Mouse (Mus musculus) lung, embryonic 14.5 days (tissue): ENCODE data around the gene Nrg3. TPM values are rescaled to one million over a fixed set of nuclear protein-coding genes. Genes with fewer than 3 reads are reported as not detected.

ENCODE experiments used
- ATAC-seq: fragments of 200-750 bp; cut with Nextera tagmentation; 2 replicates; pipeline ENCODE4 v1.8.0; 2017; ENCODE audit warnings: mild to moderate bottlenecking, moderate TSS enrichment, moderate library complexity; ENCODE audit not compliant: insufficient read depth
- DNase-seq: peaks from one replicate; pipeline ENCODE4 v3.0.0-alpha.2; 2015
- H3K27ac ChIP-seq: fragments of 300-500 bp; sonication (generic); 2 replicates; pipeline ENCODE4 v1.5.1; 2014; ENCODE audit warnings: low read depth, mild to moderate bottlenecking, moderate library complexity
- H3K27me3 ChIP-seq: fragments of 300-500 bp; sonication (generic); 2 replicates; pipeline ENCODE4 v1.6.1; 2014; ENCODE audit warnings: low read length, control low read depth; ENCODE audit not compliant: insufficient read depth
- H3K36me3 ChIP-seq: fragments of 300-500 bp; sonication (generic); 2 replicates; pipeline ENCODE4 v1.6.1; 2014; ENCODE audit warnings: control low read depth; ENCODE audit not compliant: insufficient read depth
- H3K4me1 ChIP-seq: fragments of 300-500 bp; sonication (generic); 2 replicates; pipeline ENCODE4 v1.6.1; 2014; ENCODE audit warnings: antibody characterized with exemption, control low read depth; ENCODE audit not compliant: insufficient read depth
- H3K4me2 ChIP-seq: fragments of 300-500 bp; sonication (generic); 2 replicates; pipeline ENCODE4 v1.6.1; 2014; ENCODE audit warnings: mild to moderate bottlenecking
- H3K4me3 ChIP-seq: fragments of 300-500 bp; sonication (generic); 2 replicates; pipeline ENCODE4 v1.5.1; 2014; ENCODE audit warnings: low read depth, low read length
- H3K9ac ChIP-seq: fragments of 300-500 bp; sonication (generic); 2 replicates; pipeline ENCODE4 v1.6.1; 2014
- H3K9me3 ChIP-seq: fragments of 300-500 bp; sonication (generic); 2 replicates; pipeline ENCODE4 v1.6.1; 2016; ENCODE audit warnings: low read depth, low read length, control low read depth
- CTCF ChIP-seq: IDR thresholded peaks from 2 replicates; pipeline ENCODE4 v1.5.1; 2016; ENCODE audit warnings: antibody characterized with exemption, low read depth
- WGBS: fragments of 180-500 bp; shearing (Covaris S2); extraction: QIAGEN DNeasy Blood & Tissue Kit; methylation state at CpG from one replicate; pipeline ENCODE4 v1.1.7; 2014; 5-methylcytosine and 5-hydroxymethylcytosine counted together
- polyA plus RNA-seq: library from polyadenylated mRNA; unstranded; fragments of >200 nt; fragmentation: Nextera tagmentation; extraction: Ambion mirVana; gene quantifications from 2 replicates; pipeline ENCODE4 v1.2.1, GENCODE M21; 2014

Gene Nrg3
- polyA plus RNA-seq, 1 experiment from 2014 or later: not detected

DNA sequence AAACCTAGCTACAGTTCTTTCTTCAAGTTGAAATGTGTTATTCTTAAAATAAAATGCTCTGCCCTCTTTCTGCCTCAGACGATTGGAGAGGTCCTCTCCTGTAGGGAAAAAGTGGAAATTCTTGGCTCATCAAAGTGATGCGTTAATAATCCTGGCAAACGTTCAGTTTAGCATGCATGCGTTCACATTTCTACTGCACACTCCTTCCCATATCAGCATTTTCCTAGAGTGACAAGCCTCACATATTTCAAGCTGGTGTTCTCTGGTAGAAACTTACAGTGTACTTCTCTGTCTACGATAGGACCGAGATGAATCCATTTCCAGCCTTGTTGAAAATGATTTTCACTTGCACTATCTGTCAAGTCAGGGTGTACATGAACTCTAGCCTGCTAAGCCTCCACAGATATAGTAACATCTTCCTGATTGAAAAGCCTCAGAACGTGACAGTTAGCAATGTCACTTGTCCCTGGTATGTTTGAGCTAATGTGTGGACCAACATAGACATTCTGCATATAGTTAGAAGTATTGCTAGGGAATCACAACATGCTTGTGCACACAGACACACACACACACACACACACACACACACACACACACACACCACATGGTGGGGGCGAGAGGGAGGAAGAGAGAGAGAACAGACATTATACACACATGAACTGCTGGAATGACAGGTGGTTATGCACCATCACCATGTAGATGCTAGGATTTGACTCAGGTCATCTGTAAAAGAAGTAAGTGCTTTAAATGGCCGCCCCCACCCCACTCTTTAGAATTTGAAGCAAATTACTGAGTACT is 770.1 kb downstream of the Nrg3 start:
- H3K27me3 ChIP-seq: no peaks in the 10 kb centered on the region
- no peak for TF ChIP-seq CTCF
- no peaks in the 10 kb centered on the region for H3K9me3 ChIP-seq
- DNase-seq (no peak), ATAC-seq (no peak)
- no peak overlapping the region for H3K4me2 ChIP-seq
- WGBS: 56% methylated on average over 9 of the region's 9 CpGs
- H3K27ac ChIP-seq: no peak overlapping the region
- no peak overlapping the region for H3K9ac ChIP-seq
- H3K4me1 ChIP-seq: no peaks in the 10 kb centered on the region
- H3K4me3 ChIP-seq: no peak overlapping the region
- no peaks in the 10 kb centered on the region for H3K36me3 ChIP-seq

DNA sequence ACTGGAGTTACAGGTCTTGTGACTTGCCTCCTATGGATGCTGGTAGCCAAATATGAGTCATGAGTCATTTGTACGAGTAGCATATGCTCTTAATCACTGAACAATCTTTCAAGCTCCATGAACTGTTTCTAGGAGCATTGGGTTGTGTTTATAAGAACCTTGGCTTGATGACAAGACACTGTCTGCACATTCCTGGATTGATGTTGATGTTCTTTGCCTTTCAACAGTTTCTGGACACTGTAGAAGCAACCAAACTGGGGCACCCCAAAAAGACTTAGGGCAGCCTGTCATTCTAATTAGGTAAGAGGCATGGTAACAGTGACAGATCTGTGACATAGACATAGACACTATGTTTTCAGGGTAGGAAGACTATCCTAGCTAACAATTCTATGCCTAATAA is 771.5 kb downstream of the Nrg3 start:
- no peaks in the 10 kb centered on the region for H3K36me3 ChIP-seq
- H3K4me2 ChIP-seq: no peak overlapping the region
- 9% methylated on average over 1 of the region's 1 CpGs for WGBS
- ATAC-seq (peak; percentile 77; the same call in 1 of the 2 replicates), DNase-seq (peak; percentile 64)
- H3K9ac ChIP-seq: no peak overlapping the region
- no peak for TF ChIP-seq CTCF
- H3K4me1 ChIP-seq: no peaks in the 10 kb centered on the region
- no peaks in the 10 kb centered on the region for H3K27me3 ChIP-seq
- H3K9me3 ChIP-seq: no peaks in the 10 kb centered on the region
- H3K4me3 ChIP-seq: no peak overlapping the region
- no peak overlapping the region for H3K27ac ChIP-seq

DNA sequence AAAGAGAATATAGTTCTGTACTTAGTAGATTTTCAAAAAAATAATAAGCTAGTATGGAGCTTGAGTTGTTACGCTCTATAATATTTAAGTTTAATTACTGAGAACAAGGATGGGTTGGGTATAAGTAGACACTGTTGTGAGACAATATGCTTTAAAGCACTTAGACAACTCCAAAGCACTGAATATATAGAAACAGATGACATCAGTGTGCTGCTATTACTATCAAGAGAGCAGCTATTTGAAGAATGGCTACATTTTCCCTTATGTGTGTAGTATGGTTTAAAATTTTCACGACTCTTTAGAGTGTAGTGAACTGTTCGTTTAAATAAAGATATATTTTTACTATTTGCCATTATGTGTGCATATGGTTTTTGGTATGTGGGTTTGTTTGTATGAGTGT is 771.9 kb downstream of the Nrg3 start:
- no peak for DNase-seq
- ATAC-seq: peak; percentile 24; the same call in 1 of the 2 replicates
- WGBS: 69% methylated on average over 3 of the region's 3 CpGs
- TF ChIP-seq CTCF: no peak
- H3K27ac ChIP-seq: no peak overlapping the region
- H3K27me3 ChIP-seq: no peaks in the 10 kb centered on the region
- no peak overlapping the region for H3K9ac ChIP-seq
- H3K4me3 ChIP-seq: no peak overlapping the region
- H3K36me3 ChIP-seq: no peaks in the 10 kb centered on the region
- H3K4me1 ChIP-seq: no peaks in the 10 kb centered on the region
- H3K9me3 ChIP-seq: no peaks in the 10 kb centered on the region
- no peak overlapping the region for H3K4me2 ChIP-seq

DNA sequence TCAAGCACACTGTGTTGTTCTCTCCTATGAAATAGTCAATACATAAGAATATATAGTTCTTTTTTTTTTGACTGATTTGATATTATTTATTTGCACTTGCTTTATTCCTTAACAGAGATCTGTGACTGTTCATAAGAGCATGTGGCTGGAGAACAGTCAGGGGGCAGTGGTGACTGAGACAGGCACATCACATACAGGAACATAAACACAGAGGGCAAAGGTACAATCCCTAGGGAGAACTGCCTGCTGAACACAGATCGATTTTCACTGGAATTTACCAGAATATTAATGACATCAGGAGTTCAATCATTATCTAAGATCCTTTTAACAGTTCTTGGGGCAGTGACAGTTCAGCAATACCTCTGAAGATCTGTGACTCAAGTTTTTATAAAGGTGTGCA is 812.9 kb downstream of the Nrg3 start:
- H3K9ac ChIP-seq: no peak overlapping the region
- H3K4me3 ChIP-seq: no peak overlapping the region
- no peak overlapping the region for H3K27ac ChIP-seq
- DNase-seq (no peak), ATAC-seq (no peak)
- no peaks in the 10 kb centered on the region for H3K4me1 ChIP-seq
- H3K9me3 ChIP-seq: no peaks in the 10 kb centered on the region
- 34% methylated on average over 1 of the region's 1 CpGs for WGBS
- H3K4me2 ChIP-seq: no peak overlapping the region
- no peak for TF ChIP-seq CTCF
- no peaks in the 10 kb centered on the region for H3K36me3 ChIP-seq
- no peaks in the 10 kb centered on the region for H3K27me3 ChIP-seq

DNA sequence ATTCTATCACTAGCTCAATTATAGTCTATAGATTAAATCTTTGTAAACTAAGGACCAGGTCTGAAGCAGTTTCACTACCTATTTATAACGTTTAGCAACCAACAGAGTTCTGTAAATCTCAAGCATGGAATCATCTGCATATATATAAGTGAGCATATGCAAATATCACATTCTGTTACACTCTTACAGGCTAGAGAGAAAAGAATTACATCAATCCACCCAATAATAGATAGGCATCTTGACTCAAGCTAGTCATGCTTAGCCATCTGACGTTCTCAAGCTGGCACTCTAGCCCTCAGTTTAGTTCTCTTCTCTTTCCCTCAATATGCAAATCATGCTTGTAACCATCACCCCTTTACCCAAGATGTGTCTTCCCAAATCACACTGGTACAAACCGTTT is 835.8 kb downstream of the Nrg3 start:
- Histone ChIP-seq H3K9me3 (no peaks in the 10 kb centered on the region), H3K9ac (no peak overlapping the region), H3K4me3 (no peak overlapping the region), H3K4me1 (no peaks in the 10 kb centered on the region), H3K4me2 (no peak overlapping the region), H3K27ac (no peak overlapping the region), H3K27me3 (no peaks in the 10 kb centered on the region), H3K36me3 (no peaks in the 10 kb centered on the region)
- no peak for TF ChIP-seq CTCF
- 61% methylated on average over 3 of the region's 3 CpGs for WGBS
- DNase-seq: no peak
- no peak for ATAC-seq

DNA sequence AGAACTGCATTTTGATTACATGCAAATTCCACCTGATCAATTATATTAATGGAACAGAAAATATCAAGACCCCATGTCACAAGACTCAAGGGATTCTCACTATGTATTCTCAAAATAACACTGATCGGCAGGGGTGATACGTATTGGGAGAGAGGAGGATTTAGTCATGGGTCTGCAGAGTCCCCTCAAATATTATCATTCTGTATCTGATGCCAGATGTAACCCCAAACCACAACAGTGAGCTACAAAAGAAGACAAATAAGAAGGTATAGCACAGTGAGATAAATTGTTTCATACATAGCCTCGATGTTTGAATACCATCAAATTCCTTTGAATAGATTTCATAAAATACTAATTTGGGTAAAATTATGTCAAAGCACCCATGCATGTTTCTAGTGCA is 842.8 kb downstream of the Nrg3 start:
- no peak overlapping the region for H3K4me2 ChIP-seq
- H3K27ac ChIP-seq: no peak overlapping the region
- no peak overlapping the region for H3K9ac ChIP-seq
- no peak for DNase-seq
- WGBS: 85% methylated on average over 3 of the region's 3 CpGs
- no peaks in the 10 kb centered on the region for H3K4me1 ChIP-seq
- TF ChIP-seq CTCF: no peak
- no peak overlapping the region for H3K4me3 ChIP-seq
- H3K9me3 ChIP-seq: no peaks in the 10 kb centered on the region
- H3K36me3 ChIP-seq: no peaks in the 10 kb centered on the region
- no peak for ATAC-seq
- H3K27me3 ChIP-seq: no peaks in the 10 kb centered on the region

DNA sequence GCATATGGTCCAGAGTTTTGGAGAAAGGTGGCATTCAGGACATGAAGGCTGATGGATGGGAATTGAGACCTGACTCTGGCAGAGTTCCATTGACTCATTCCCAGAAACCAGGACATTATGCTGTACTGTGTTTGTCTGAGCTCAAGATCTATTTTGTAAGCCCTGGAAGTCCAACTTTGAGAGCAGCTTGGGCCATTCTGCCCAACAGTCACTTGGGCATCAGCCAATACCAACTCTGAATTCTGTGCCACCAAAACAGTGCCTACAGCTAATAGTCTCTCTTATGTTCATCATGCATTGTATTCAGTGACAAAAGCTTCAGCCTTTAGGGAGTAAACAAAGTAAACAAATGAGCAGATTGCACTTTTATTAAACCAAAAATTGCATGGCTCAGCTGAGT is 843.2 kb downstream of the Nrg3 start:
- H3K4me1 ChIP-seq: no peaks in the 10 kb centered on the region
- no peaks in the 10 kb centered on the region for H3K27me3 ChIP-seq
- no peak for TF ChIP-seq CTCF
- ATAC-seq: no peak
- H3K4me3 ChIP-seq: no peak overlapping the region
- H3K4me2 ChIP-seq: no peak overlapping the region
- no peak overlapping the region for H3K27ac ChIP-seq
- no peaks in the 10 kb centered on the region for H3K9me3 ChIP-seq
- H3K36me3 ChIP-seq: no peaks in the 10 kb centered on the region
- H3K9ac ChIP-seq: no peak overlapping the region
- no peak for DNase-seq
